Mouse (Mus musculus) myocyte (in vitro differentiated cells): Measurements from ENCODE around the gene Gne.

Experiments
- E2F4 ChIP-seq: IDR thresholded peaks from one replicate; pipeline ENCODE4 v1.6.1; 2011; ENCODE audit warnings: mild to moderate bottlenecking, control low read depth, moderate library complexity; ENCODE audit not compliant: insufficient read depth
- MAX ChIP-seq: IDR thresholded peaks from one replicate; pipeline ENCODE4 v1.6.1; 2011; ENCODE audit warnings: low read depth, mild to moderate bottlenecking, control low read depth
- MYOD1 ChIP-seq, 3 experiments: IDR thresholded peaks; one replicate each; pipeline ENCODE4 v1.6.1; 2011; ENCODE audit warnings: control low read depth in 2 of 3, low read depth in 2 of 3, mild to moderate bottlenecking in 2 of 3, moderate library complexity in 1 of 3; ENCODE audit not compliant: insufficient read length in 2 of 3, control insufficient read depth in 1 of 3
- POLR2A ChIP-seq: IDR thresholded peaks from one replicate; pipeline ENCODE4 v1.6.1; 2011; ENCODE audit warnings: low read depth, mild to moderate bottlenecking, control low read depth, moderate library complexity; ENCODE audit not compliant: insufficient read length
- REST ChIP-seq: IDR thresholded peaks from one replicate; pipeline ENCODE4 v1.6.1; 2011; ENCODE audit warnings: mild to moderate bottlenecking, control low read depth, moderate library complexity; ENCODE audit not compliant: insufficient read depth, insufficient read length
- TCF12 ChIP-seq: IDR thresholded peaks from one replicate; pipeline ENCODE4 v1.6.1; 2011; ENCODE audit warnings: mild to moderate bottlenecking, control low read depth; ENCODE audit not compliant: poor library complexity, insufficient read depth, severe bottlenecking
- USF1 ChIP-seq: IDR thresholded peaks from one replicate; pipeline ENCODE4 v1.6.1; 2011; ENCODE audit warnings: low read depth, mild to moderate bottlenecking, control low read depth, moderate library complexity

GRCm38 (mm10) chr4:44010893-44011292, 73.1 kb downstream of the Gne start:
- TF ChIP-seq REST (no peak), USF1 (no peak), POLR2A (no peak), TCF12 (no peak), MYOD1 (IDR thresholded peaks at IDR 0.05; ENCODE audit: control insufficient read depth in 1 of 3, insufficient read length in 2 of 3, low read depth in 2 of 3) (no peak), E2F4 (no peak), MAX (no peak)
